Mouse (Mus musculus) c-Kit-negative CD71-positive TER-119-positive erythroid progenitor cells, embryonic 14.5 days (primary cell): ENCODE data around the gene Pla2r1.

Experiments used
- DNase-seq: peaks from one replicate; pipeline ENCODE4 v3.0.0-alpha.2; 2013; ENCODE audit warnings: low read depth, low spot score

The Pla2r1 gene

GRCm38 (mm10) chr2:60503991-60504390 lies 49.1 kb downstream of the Pla2r1 start:
- DNase-seq: no peak

- DNase-seq: no peak
Observed at GRCm38 (mm10) chr2:60500583-60501116, 52.5 kb downstream of the Pla2r1 start.

GRCm38 (mm10) chr2:60479906-60480305 lies 73.2 kb downstream of the Pla2r1 start:
- no peak for DNase-seq

GRCm38 (mm10) chr2:60478778-60479177 lies 74.3 kb downstream of the Pla2r1 start:
- DNase-seq: no peak

- no peak for DNase-seq
Observed at GRCm38 (mm10) chr2:60468901-60469770, 84.0 kb downstream of the Pla2r1 start.

GRCm38 (mm10) chr2:60452376-60452775 lies 100.7 kb downstream of the Pla2r1 start:
- no peak for DNase-seq

- DNase-seq: no peak
Observed at GRCm38 (mm10) chr2:60451119-60451773, 101.9 kb downstream of the Pla2r1 start.

- DNase-seq: no peak
Observed at GRCm38 (mm10) chr2:60449732-60450131, 103.4 kb downstream of the Pla2r1 start.

GRCm38 (mm10) chr2:60444711-60445509 lies 108.2 kb downstream of the Pla2r1 start:
- no peak for DNase-seq

GRCm38 (mm10) chr2:60443279-60443678 lies 109.8 kb downstream of the Pla2r1 start:
- no peak for DNase-seq

GRCm38 (mm10) chr2:60441875-60442274 lies 111.2 kb downstream of the Pla2r1 start:
- DNase-seq: no peak

- no peak for DNase-seq
Observed at GRCm38 (mm10) chr2:60436802-60437201, 116.3 kb downstream of the Pla2r1 start.

GRCm38 (mm10) chr2:60430315-60431021 lies 122.6 kb downstream of the Pla2r1 start:
- no peak for DNase-seq

GRCm38 (mm10) chr2:60418075-60418474 lies 135.0 kb downstream of the Pla2r1 start:
- peak; percentile 40 for DNase-seq

- DNase-seq: no peak
Observed at GRCm38 (mm10) chr2:60414334-60414733, 138.8 kb downstream of the Pla2r1 start.

- DNase-seq: no peak
Observed at GRCm38 (mm10) chr2:60413006-60413650, 140.0 kb downstream of the Pla2r1 start.

- no peak for DNase-seq
Observed at GRCm38 (mm10) chr2:60411181-60411580, 141.9 kb downstream of the Pla2r1 start.

GRCm38 (mm10) chr2:60409989-60410763 lies 142.9 kb downstream of the Pla2r1 start:
- no peak for DNase-seq

- no peak for DNase-seq
Observed at GRCm38 (mm10) chr2:60409194-60409593, 143.9 kb downstream of the Pla2r1 start.

- DNase-seq: no peak
Observed at GRCm38 (mm10) chr2:60407387-60407786, 145.7 kb downstream of the Pla2r1 start.
